Mouse (Mus musculus) lung, postnatal 0 days (tissue): ENCODE measurements around the gene Ubc.

ENCODE experiments used
- CTCF ChIP-seq: IDR thresholded peaks from 2 replicates; pipeline ENCODE4 v1.5.1; 2016; ENCODE audit warnings: antibody characterized with exemption, mild to moderate bottlenecking
- EP300 ChIP-seq: IDR thresholded peaks from 2 replicates; pipeline ENCODE4 v1.6.1; 2016; ENCODE audit warnings: antibody characterized with exemption, mild to moderate bottlenecking, control low read depth

- TF ChIP-seq CTCF (no peak), EP300 (no peak)
These were observed 40.6 kb downstream of the Ubc start for GRCm38 (mm10) chr5:125349391-125349790.
